Comparison of ENCODE assay signal across 8 mouse cellular contexts in the genomic region with DNA sequence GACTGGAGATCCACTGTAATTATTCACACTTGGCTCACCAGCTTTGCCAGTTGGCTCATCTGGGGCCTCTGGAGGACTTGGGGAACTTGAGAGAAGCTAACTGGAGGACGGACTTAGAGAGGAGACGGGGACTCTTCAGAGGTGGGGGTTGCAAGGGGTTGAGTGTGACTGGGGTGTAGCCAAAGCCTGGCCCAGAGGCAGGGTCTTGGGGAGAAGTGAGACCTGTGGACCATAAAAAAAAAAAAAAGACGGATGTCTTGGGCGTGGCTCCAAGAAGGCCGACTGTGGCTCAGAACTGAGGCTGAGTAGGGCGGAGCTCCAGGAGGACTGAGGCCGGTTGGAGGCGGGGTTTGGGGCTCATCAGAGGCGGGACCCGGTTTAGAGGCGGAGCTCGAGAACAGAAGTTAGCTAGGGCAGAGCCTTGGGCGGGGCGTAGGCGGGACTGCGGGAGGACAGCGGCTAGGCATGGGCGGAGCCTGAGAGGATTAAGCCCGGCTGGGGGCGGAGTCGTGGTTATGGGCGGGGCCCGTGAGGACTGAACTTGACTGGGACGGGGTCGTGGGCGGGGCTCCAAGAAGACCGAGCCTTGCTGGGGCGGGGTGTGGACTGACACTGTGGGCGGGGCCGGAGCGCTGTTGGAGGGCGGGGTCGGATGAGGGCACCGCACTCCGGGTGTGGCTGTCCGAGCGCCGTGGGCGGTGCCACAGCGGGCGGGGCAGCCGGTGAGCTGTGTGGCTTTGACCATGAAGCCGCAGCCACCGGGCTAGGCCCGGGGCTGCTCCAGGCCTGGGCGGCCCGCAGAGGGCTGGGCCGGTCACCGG. TPM values are rescaled to one million over a fixed set of nuclear protein-coding genes. Genes with fewer than 3 reads are reported as not detected.
DNase-seq lines count a peak whose midpoint lies in the region; ATAC-seq and TF ChIP-seq lines count a peak whose summit lies in the region.

Gene Tspan17 (plus strand): TSS at position 638 of the 821 bp plus-strand sequence.

- no peaks in the 10 kb centered on the region for H3K9me3 ChIP-seq in embryonic facial prominence, embryonic 14.5 days (ENCODE audit: control insufficient read depth, low read length)
- no peaks in the 10 kb centered on the region for H3K9me3 ChIP-seq in limb, embryonic 13.5 days
- no peaks in the 10 kb centered on the region for H3K9me3 ChIP-seq in midbrain, embryonic 16.5 days (replicated peaks; ENCODE audit: control insufficient read depth, low read length, poor library complexity, severe bottlenecking)

- no peak for TF ChIP-seq CTCF in heart, adult 2 months (IDR thresholded peaks at IDR 0.05)

- peak within 1 kb of the TSS; percentile 58 for H3K9ac ChIP-seq in embryonic facial prominence, embryonic 14.5 days (ENCODE audit: low read depth, low read length)
- peak within 1 kb of the TSS; percentile 61 for H3K9ac ChIP-seq in heart, adult 2 months (ENCODE audit: low read depth, low read length)
- H3K9ac ChIP-seq in limb, embryonic 13.5 days = peak within 1 kb of the TSS; percentile 53
- H3K9ac ChIP-seq in midbrain, embryonic 16.5 days (ENCODE audit: low read depth, low read length) = peak within 1 kb of the TSS; percentile 77

- DNase-seq in 3T3-L1 (ENCODE audit: low read depth, low spot score) = peak; percentile 99
- DNase-seq in adrenal gland, postnatal 4 days (ENCODE audit: low spot score in 2 of 2) = peak; percentile 92 to 93
- DNase-seq in embryonic facial prominence, embryonic 14.5 days (ENCODE audit: low spot score) = peak; percentile 96
- peak; percentile 96 to 97 for DNase-seq in heart, adult 2 months
- DNase-seq in kidney, adult 8-10 months = peak; percentile 97 to 99
- DNase-seq in spleen, postnatal 10 days (ENCODE audit: low spot score in 2 of 2) = peak; percentile 58 to 91

- 5% methylated on average over 21 of the region's 49 CpGs for WGBS in embryonic facial prominence, embryonic 14.5 days
- WGBS in heart, adult 2 months = 3% methylated on average over 49 of the region's 49 CpGs
- 2% methylated on average over 49 of the region's 49 CpGs for WGBS in limb, embryonic 13.5 days
- WGBS in midbrain, embryonic 16.5 days = 3% methylated on average over 46 of the region's 49 CpGs

- H3K4me3 ChIP-seq in embryonic facial prominence, embryonic 14.5 days (ENCODE audit: low read depth, low read length) = peak within 1 kb of the TSS; percentile 60
- H3K4me3 ChIP-seq in heart, adult 2 months = peak within 1 kb of the TSS; percentile 81
- H3K4me3 ChIP-seq in limb, embryonic 13.5 days = peak within 1 kb of the TSS; percentile 59
- H3K4me3 ChIP-seq in midbrain, embryonic 16.5 days (ENCODE audit: low read depth, low read length) = peak within 1 kb of the TSS; percentile 68

- peaks cover 13% of the 10 kb centered on the region for H3K4me1 ChIP-seq in embryonic facial prominence, embryonic 14.5 days (ENCODE audit: control insufficient read depth, insufficient read depth, low read length)
- peaks cover 5% of the 10 kb centered on the region for H3K4me1 ChIP-seq in heart, adult 2 months (ENCODE audit: control insufficient read depth, insufficient read depth, low read length)
- H3K4me1 ChIP-seq in limb, embryonic 13.5 days = peaks cover 16% of the 10 kb centered on the region
- no peaks in the 10 kb centered on the region; the same call in 1 of the 2 replicates for H3K4me1 ChIP-seq in midbrain, embryonic 16.5 days (ENCODE audit: control insufficient read depth, insufficient read depth, low read length)

- no peak for TF ChIP-seq EP300 in heart, adult 2 months (IDR thresholded peaks at IDR 0.05; ENCODE audit: insufficient read depth, low read depth, low read length)

- H3K27ac ChIP-seq in embryonic facial prominence, embryonic 14.5 days (replicated peaks; ENCODE audit: low read depth, low read length) = no peak within 1 kb of the TSS
- peak within 1 kb of the TSS; percentile 58 for H3K27ac ChIP-seq in heart, adult 2 months
- no peak within 1 kb of the TSS for H3K27ac ChIP-seq in limb, embryonic 13.5 days
- H3K27ac ChIP-seq in midbrain, embryonic 16.5 days (ENCODE audit: low read length) = peak within 1 kb of the TSS; percentile 32; the same call in 1 of the 2 replicates

- H3K79me2 ChIP-seq in heart, adult 2 months (replicated peaks; ENCODE audit: control insufficient read depth, insufficient read depth, low read length) = no peaks in the 10 kb centered on the region

- peaks cover 17% of the 10 kb centered on the region for H3K27me3 ChIP-seq in embryonic facial prominence, embryonic 14.5 days (replicated peaks; ENCODE audit: control insufficient read depth, insufficient read depth, low read length)
- no peaks in the 10 kb centered on the region for H3K27me3 ChIP-seq in heart, adult 2 months (ENCODE audit: control insufficient read depth, insufficient read depth, low read length)
- peaks cover 58% of the 10 kb centered on the region for H3K27me3 ChIP-seq in limb, embryonic 13.5 days
- peaks cover 3% of the 10 kb centered on the region for H3K27me3 ChIP-seq in midbrain, embryonic 16.5 days (ENCODE audit: control insufficient read depth, insufficient read depth, low read depth, low read length)

- TF ChIP-seq POLR2A in heart, adult 2 months (IDR thresholded peaks at IDR 0.05; ENCODE audit: insufficient read depth, low read depth, low read length) = peak; percentile 24; the same call in 1 of the 2 replicates

- H3K4me2 ChIP-seq in embryonic facial prominence, embryonic 14.5 days (ENCODE audit: low read depth, low read length) = peak within 1 kb of the TSS; percentile 99
- peak within 1 kb of the TSS; percentile 98 for H3K4me2 ChIP-seq in limb, embryonic 13.5 days (replicated peaks)
- H3K4me2 ChIP-seq in midbrain, embryonic 16.5 days (ENCODE audit: low read length) = peak within 1 kb of the TSS; percentile 97

- ATAC-seq in embryonic facial prominence, embryonic 14.5 days (ENCODE audit: low read depth) = peak; percentile 85
- ATAC-seq in limb, embryonic 13.5 days (ENCODE audit: low FRiP score, low read depth) = peak; percentile 75
- peak; percentile 79 for ATAC-seq in midbrain, embryonic 16.5 days

- intact Hi-C loops in heart, adult 2 months (cut with DNase I) = no loop called here

- no peaks in the 10 kb centered on the region for H3K36me3 ChIP-seq in embryonic facial prominence, embryonic 14.5 days (ENCODE audit: control insufficient read depth, insufficient read depth, low read length)
- H3K36me3 ChIP-seq in heart, adult 2 months (ENCODE audit: control insufficient read depth, insufficient read depth, low read length) = no peaks in the 10 kb centered on the region
- H3K36me3 ChIP-seq in limb, embryonic 13.5 days = no peaks in the 10 kb centered on the region
- H3K36me3 ChIP-seq in midbrain, embryonic 16.5 days (ENCODE audit: control insufficient read depth, insufficient read depth, low read length) = no peaks in the 10 kb centered on the region

RNA-seq across cellular contexts. Expression of gene Tspan17, which starts in this region (rescaled TPM):
- total RNA-seq in adrenal gland, postnatal 4 days (2021) = 10 to 100 TPM; 33.0 to 38.4 TPM
- 8.9 and 13.0 TPM in 2 replicates for polyA plus RNA-seq in embryonic facial prominence, embryonic 14.5 days (2014; fragmentation: Nextera tagmentation; extraction: Ambion mirVana)
- 10 to 100 TPM; 10.0 to 12.7 TPM for total RNA-seq in heart, adult 2 months (2021)
- 7.2 and 7.6 TPM in 2 replicates for polyA plus RNA-seq in heart, adult 2 months (2012; rRNA removed)
- polyA plus RNA-seq in limb, embryonic 13.5 days (2015; fragmentation: Nextera tagmentation; extraction: Ambion mirVana) = 4.7 and 4.9 TPM in 2 replicates
- polyA plus RNA-seq in midbrain, embryonic 16.5 days (2015; fragmentation: Nextera tagmentation; extraction: Ambion mirVana) = 60.1 and 67.7 TPM in 2 replicates

Comparison
In these comparisons a context has a peak if more than half of its experiments do, and no peak if none do; other contexts are left out.
1. H3K27ac ChIP-seq: peak in heart, adult 2 months (single experiment) and midbrain, embryonic 16.5 days (single experiment); none in embryonic facial prominence, embryonic 14.5 days (single experiment) and limb, embryonic 13.5 days (single experiment).
2. Peak in every context shown above with its lines, with median percentiles within 50 percentile points of each other: DNase-seq, ATAC-seq, H3K4me2 ChIP-seq, H3K4me3 ChIP-seq and H3K9ac ChIP-seq.